Mouse (Mus musculus): ENCODE data around the gene Aqp9. TPM values are rescaled to one million over a fixed set of nuclear protein-coding genes. Genes with fewer than 3 reads are reported as not detected.
A peak's percentile ranks its signal among the peaks of the same experiment; 100 is the strongest.

Gene Aqp9
- total and polyA plus RNA-seq, 3 experiments, result 64.8 to 76.1 TPM; not detected in 1

- TF ChIP-seq UBTF (IDR thresholded peaks at IDR 0.05; ENCODE audit: borderline replicate concordance, insufficient read depth, low read depth, low read length) (no peak), TBP (IDR thresholded peaks at IDR 0.05; ENCODE audit: low read depth, low read length) (no peak), NRF1 (IDR thresholded peaks at IDR 0.05; ENCODE audit: insufficient read depth, low read depth, low read length, poor library complexity, severe bottlenecking) (no peak), CHD2 (IDR thresholded peaks at IDR 0.05; ENCODE audit: low read length) (no peak), KAT2A (conservative IDR thresholded peaks at IDR 0.05; ENCODE audit: low read depth, low read length) (0 out of 2 replicates have a peak, but pooled peaks have one; percentile 13), CHD1 (IDR thresholded peaks at IDR 0.05; ENCODE audit: low read depth, low read length) (no peak), ZMIZ1 (IDR thresholded peaks at IDR 0.05; ENCODE audit: low read depth, low read length) (no peak), MAFK (IDR thresholded peaks at IDR 0.05; ENCODE audit: borderline replicate concordance, low read depth, low read length) (no peak), ZC3H11A (IDR thresholded peaks at IDR 0.05; ENCODE audit: low read depth, low read length) (0 out of 2 replicates have a peak, but pooled peaks have one; percentile 16), GATA1 (IDR thresholded peaks at IDR 0.05; ENCODE audit: low read depth, low read length) (peak; percentile 41; the same call in 1 of the 2 replicates), JUND (IDR thresholded peaks at IDR 0.05; ENCODE audit: low read depth, low read length) (no peak), MXI1 (IDR thresholded peaks at IDR 0.05; ENCODE audit: low read depth, low read length) (peak; percentile 76), ZNF384 (IDR thresholded peaks at IDR 0.05; ENCODE audit: low read depth, low read length) (peak; percentile 99), EP300 (IDR thresholded peaks at IDR 0.05; ENCODE audit: low read depth in 1 of 2, low read length in 2 of 2) (peak; percentile 71 to 80), GABPA (IDR thresholded peaks at IDR 0.05; ENCODE audit: low read depth, low read length) (0 out of 2 replicates have a peak, but pooled peaks have one; percentile 37), POLR2A (IDR thresholded peaks at IDR 0.05; ENCODE audit: control insufficient read depth in 1 of 2, insufficient read depth in 1 of 2, low read depth in 1 of 2, low read length in 2 of 2, poor library complexity in 1 of 2) (no peak), MYC (IDR thresholded peaks at IDR 0.05; ENCODE audit: low read depth, low read length) (peak; percentile 69)
These were observed 1.5 kb downstream of the Aqp9 start (continued) for GRCm38 (mm10) chr9:71166871-71167465.

DNA sequence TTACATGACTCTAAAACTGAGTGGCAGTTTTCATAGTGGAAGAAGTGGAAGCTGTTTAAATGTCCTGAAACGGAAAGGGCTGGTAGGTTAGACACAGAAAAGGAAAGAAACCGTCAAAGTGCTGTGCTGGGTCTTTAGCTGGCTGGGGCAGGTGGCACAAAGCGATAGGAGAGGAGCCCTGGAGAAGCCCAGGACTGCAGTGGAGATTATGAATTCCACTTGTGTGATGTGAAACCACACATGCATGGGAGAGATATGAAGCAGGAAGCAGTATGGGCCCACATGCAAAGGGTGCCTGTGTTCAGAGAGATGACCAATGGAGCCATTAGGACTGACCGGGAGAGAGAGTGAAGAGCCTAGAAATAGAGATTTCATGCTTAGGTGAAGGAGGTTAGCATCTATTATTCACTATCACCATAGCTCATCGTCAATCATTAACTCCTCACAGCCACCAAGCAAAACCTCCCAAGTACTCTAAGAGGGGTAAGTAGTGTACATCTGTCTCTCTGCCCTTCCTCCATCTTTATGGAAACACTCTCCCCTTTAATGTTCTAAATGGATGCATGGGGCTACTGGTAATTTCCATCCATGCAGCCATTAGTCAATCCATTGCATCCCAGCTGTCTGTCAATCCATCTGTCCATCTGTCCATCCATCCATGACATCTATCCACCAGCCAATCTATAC is 2.3 kb downstream of the Aqp9 start:
- H3K79me2 ChIP-seq (ENCODE audit: control insufficient read depth, insufficient read depth, low read length, poor library complexity), result peaks cover 15% of the 10 kb centered on the region
- peaks cover 0 to 37% of the 10 kb centered on the region in 2 experiments; a peak in 2 of 4 replicates for H3K36me3 ChIP-seq (ENCODE audit: control insufficient read depth in 1 of 2, insufficient read depth in 2 of 2, low read length in 2 of 2)
- no peaks in the 10 kb centered on the region for H3K9me3 ChIP-seq (replicated peaks; ENCODE audit: insufficient read depth, low read length)
- peak overlapping the region; percentile 44 for H3K9ac ChIP-seq (ENCODE audit: control insufficient read depth, low read depth, low read length, poor library complexity, severe bottlenecking)
- H3K4me1 ChIP-seq (ENCODE audit: control insufficient read depth in 1 of 2, insufficient read depth in 2 of 2, low read length in 2 of 2), result peaks cover 19 to 36% of the 10 kb centered on the region in 2 experiments
- peak overlapping the region; percentile 95 for H3K27ac ChIP-seq (ENCODE audit: control insufficient read depth, low read depth, low read length)
- peak; percentile 94 for DNase-seq (ENCODE audit: low read depth, low spot score)
- peak overlapping the region in 1 of 2 experiments; percentile 19; a peak in 1 of 4 replicates for H3K4me3 ChIP-seq (ENCODE audit: control insufficient read depth in 1 of 2, insufficient read depth in 1 of 2, low read depth in 2 of 2, low read length in 2 of 2)
- H3K27me3 ChIP-seq (ENCODE audit: control insufficient read depth in 1 of 2, insufficient read depth in 2 of 2, low read length in 2 of 2), result no peaks in the 10 kb centered on the region
- TF ChIP-seq EP300 (IDR thresholded peaks at IDR 0.05; ENCODE audit: low read depth in 1 of 2, low read length in 2 of 2) (peak; percentile 98 to 99), BHLHE40 (IDR thresholded peaks at IDR 0.05; ENCODE audit: borderline replicate concordance, low read depth, low read length) (peak; percentile 54; the same call in 1 of the 2 replicates), UBTF (IDR thresholded peaks at IDR 0.05; ENCODE audit: borderline replicate concordance, insufficient read depth, low read depth, low read length) (0 out of 2 replicates have a peak, but pooled peaks have one; percentile 42), MAFK (IDR thresholded peaks at IDR 0.05; ENCODE audit: borderline replicate concordance, low read depth, low read length) (0 out of 2 replicates have a peak, but pooled peaks have one; percentile 20), POLR2A (IDR thresholded peaks at IDR 0.05; ENCODE audit: control insufficient read depth in 1 of 2, insufficient read depth in 1 of 2, low read depth in 1 of 2, low read length in 2 of 2, poor library complexity in 1 of 2) (peak in 1 of 2 experiments; percentile 51; a peak in 1 of 4 replicates), ZNF384 (IDR thresholded peaks at IDR 0.05; ENCODE audit: low read depth, low read length) (peak; percentile 6; the same call in 1 of the 2 replicates), MYC (IDR thresholded peaks at IDR 0.05; ENCODE audit: low read depth, low read length) (peak; percentile 54; the same call in 1 of the 2 replicates), MYB (IDR thresholded peaks at IDR 0.05; ENCODE audit: low read depth, low read length) (peak; percentile 90), NELFE (IDR thresholded peaks at IDR 0.05; ENCODE audit: low read depth, low read length) (no peak), ETS1 (IDR thresholded peaks at IDR 0.05; ENCODE audit: low read depth, low read length) (peak; percentile 97), TBP (IDR thresholded peaks at IDR 0.05; ENCODE audit: low read depth, low read length) (peak; percentile 72), TCF12 (IDR thresholded peaks at IDR 0.05; ENCODE audit: low read depth, low read length) (peak; percentile 99), RAD21 (IDR thresholded peaks at IDR 0.05; ENCODE audit: low read depth, low read length) (no peak), MAX (IDR thresholded peaks at IDR 0.05; ENCODE audit: low read length) (peak; percentile 57), MXI1 (IDR thresholded peaks at IDR 0.05; ENCODE audit: low read depth, low read length) (peak; percentile 37; the same call in 1 of the 2 replicates), SIN3A (IDR thresholded peaks at IDR 0.05; ENCODE audit: low read length) (peak; percentile 83), RCOR1 (IDR thresholded peaks at IDR 0.05; ENCODE audit: low read depth, low read length) (peak; percentile 77), HCFC1 (IDR thresholded peaks at IDR 0.05; ENCODE audit: low read depth, low read length) (no peak), ZKSCAN1 (IDR thresholded peaks at IDR 0.05; ENCODE audit: low read depth, low read length) (no peak), ZMIZ1 (IDR thresholded peaks at IDR 0.05; ENCODE audit: low read depth, low read length) (no peak), CHD1 (IDR thresholded peaks at IDR 0.05; ENCODE audit: low read depth, low read length) (no peak), GATA1 (IDR thresholded peaks at IDR 0.05; ENCODE audit: low read depth, low read length) (peak; percentile 97), ELF1 (IDR thresholded peaks at IDR 0.05; ENCODE audit: low read depth, low read length) (peak; percentile 55; the same call in 1 of the 2 replicates)

Measured in MEL (cell line).